Comparison of ENCODE assay signal across 8 mouse cellular contexts in the genomic region with DNA sequence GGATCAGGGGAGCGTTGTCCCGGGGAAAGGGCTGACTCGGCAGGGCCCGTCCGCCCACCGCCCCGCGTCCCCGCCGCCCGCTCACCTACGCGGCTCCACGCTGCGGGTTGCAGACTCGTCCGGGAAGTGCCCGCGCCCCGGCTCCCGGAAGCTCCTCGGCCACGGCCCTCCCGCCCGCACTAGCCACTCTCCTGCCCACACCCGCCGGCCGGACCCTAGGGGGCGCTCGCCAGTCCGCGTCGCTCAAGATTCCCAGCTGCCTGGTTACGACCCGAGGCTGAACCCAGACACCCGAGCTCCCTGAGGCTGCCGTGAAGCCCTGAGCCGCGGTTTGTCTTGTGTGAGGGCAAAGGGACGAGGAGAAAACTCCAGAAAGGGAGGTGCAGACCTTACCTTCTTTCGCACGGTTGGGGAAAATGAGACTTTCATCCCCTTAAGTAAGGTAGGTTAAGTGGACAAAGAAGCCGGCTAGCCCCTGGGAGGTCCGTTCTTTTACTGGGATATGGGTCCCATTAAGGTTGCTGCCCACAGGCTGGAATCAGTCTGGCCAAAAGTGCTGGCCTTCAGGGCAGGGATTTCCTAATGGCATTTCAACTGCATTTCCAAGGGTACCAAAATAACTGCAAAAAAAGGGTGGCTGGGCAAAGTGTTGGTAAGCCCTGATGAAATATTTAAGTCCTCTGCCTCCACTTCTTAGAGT. TPM values are rescaled to one million over a fixed set of nuclear protein-coding genes. Genes with fewer than 3 reads are reported as not detected.
DNase-seq lines count a peak whose midpoint lies in the region; ATAC-seq and TF ChIP-seq lines count a peak whose summit lies in the region.

A gene (plus strand): TSS at position 404 of the 700 bp plus-strand sequence.
A gene (minus strand): TSS at position 520 of the 700 bp plus-strand sequence.

- H3K4me2 ChIP-seq in heart, embryonic 11.5 days = peak within 1 kb of the TSS; percentile 86
- peak within 1 kb of the TSS; percentile 82 for H3K4me2 ChIP-seq in kidney, embryonic 15.5 days

- peak; percentile 82 for ATAC-seq in heart, embryonic 11.5 days (replicated peaks; ENCODE audit: insufficient number of reproducible peaks, low FRiP score, low TSS enrichment)
- ATAC-seq in kidney, embryonic 15.5 days (replicated peaks; ENCODE audit: low FRiP score) = peak; percentile 95

- peak within 1 kb of the TSS; percentile 86 for H3K9ac ChIP-seq in heart, embryonic 11.5 days (ENCODE audit: low read depth, low read length)
- H3K9ac ChIP-seq in kidney, embryonic 15.5 days = peak within 1 kb of the TSS; percentile 70

- H3K27ac ChIP-seq in heart, embryonic 11.5 days (ENCODE audit: low read depth, low read length) = peak within 1 kb of the TSS; percentile 50; the same call in 1 of the 2 replicates
- H3K27ac ChIP-seq in kidney, embryonic 15.5 days = peak within 1 kb of the TSS; percentile 75

- H3K36me3 ChIP-seq in erythroblast, embryonic 14.5 days (ENCODE audit: control insufficient read depth) = peaks cover 15% of the 10 kb centered on the region
- no peaks in the 10 kb centered on the region for H3K36me3 ChIP-seq in heart, embryonic 11.5 days (ENCODE audit: control insufficient read depth, insufficient read depth, low read length)
- peaks cover 9% of the 10 kb centered on the region for H3K36me3 ChIP-seq in kidney, embryonic 15.5 days

- peak; percentile 86 for TF ChIP-seq CTCF in brain, embryonic 14.5 days (IDR thresholded peaks at IDR 0.05; ENCODE audit: borderline replicate concordance, extremely low read depth, insufficient read depth, insufficient read length)

- H3K4me3 ChIP-seq in erythroblast, embryonic 14.5 days (replicated peaks) = peak within 1 kb of the TSS; percentile 80
- peak within 1 kb of the TSS; percentile 68 for H3K4me3 ChIP-seq in heart, embryonic 11.5 days (ENCODE audit: low read depth, low read length)
- H3K4me3 ChIP-seq in kidney, embryonic 15.5 days (replicated peaks) = peak within 1 kb of the TSS; percentile 74

- TF ChIP-seq POLR2A in brain, embryonic 14.5 days (IDR thresholded peaks at IDR 0.05; ENCODE audit: borderline replicate concordance, extremely low read depth, insufficient read depth, insufficient read length, poor library complexity, severe bottlenecking) = peak; percentile 49

- WGBS in heart, embryonic 11.5 days (ENCODE audit: insufficient replicate concordance) = under 1% methylated on average over 42 of the region's 44 CpGs
- under 1% methylated on average over 39 of the region's 44 CpGs for WGBS in kidney, embryonic 15.5 days

- peak; percentile 79 for DNase-seq in CD4-positive helper T cell, adult 2 months (ENCODE audit: low read depth, low spot score)
- DNase-seq in brain, embryonic 14.5 days (ENCODE audit: low read depth) = peak; percentile 89
- DNase-seq in liver = peak; percentile 94
- DNase-seq in monocyte, adult 2 months (ENCODE audit: low read depth in 1 of 2, low spot score in 2 of 2) = peak; percentile 56 to 85
- DNase-seq in spleen, postnatal 14 days (ENCODE audit: low spot score in 2 of 2) = peak; percentile 87 to 94

- peaks cover 55% of the 10 kb centered on the region for H3K4me1 ChIP-seq in erythroblast, embryonic 14.5 days (ENCODE audit: control insufficient read depth)
- H3K4me1 ChIP-seq in heart, embryonic 11.5 days (ENCODE audit: control insufficient read depth, insufficient read depth, low read length) = peaks cover 17% of the 10 kb centered on the region; the same call in 1 of the 2 replicates
- H3K4me1 ChIP-seq in kidney, embryonic 15.5 days = peaks cover 21% of the 10 kb centered on the region

- H3K27me3 ChIP-seq in erythroblast, embryonic 14.5 days (ENCODE audit: control insufficient read depth) = no peaks in the 10 kb centered on the region
- no peaks in the 10 kb centered on the region for H3K27me3 ChIP-seq in heart, embryonic 11.5 days (ENCODE audit: control insufficient read depth, insufficient read depth, low read length)
- H3K27me3 ChIP-seq in kidney, embryonic 15.5 days = no peaks in the 10 kb centered on the region

- no peaks in the 10 kb centered on the region for H3K9me3 ChIP-seq in erythroblast, embryonic 14.5 days (ENCODE audit: control insufficient read depth, low read length)
- H3K9me3 ChIP-seq in heart, embryonic 11.5 days (replicated peaks; ENCODE audit: control insufficient read depth, low read length) = no peaks in the 10 kb centered on the region
- H3K9me3 ChIP-seq in kidney, embryonic 15.5 days (replicated peaks) = no peaks in the 10 kb centered on the region

RNA-seq across cellular contexts. Expression of the first gene that starts in this region (rescaled TPM):
- polyA plus RNA-seq in brain, embryonic 14.5 days (2012; rRNA removed) = 43.2 and 51.3 TPM in 2 replicates
- 0.85 and 0.93 TPM in 2 replicates for polyA plus RNA-seq in erythroblast, embryonic 14.5 days (2012)
- polyA plus RNA-seq in heart, embryonic 11.5 days (2014; fragmentation: Nextera tagmentation; extraction: Ambion mirVana) = 95.7 and 107 TPM in 2 replicates
- 117 and 123 TPM in 2 replicates for polyA plus RNA-seq in kidney, embryonic 15.5 days (2015; fragmentation: Nextera tagmentation; extraction: Ambion mirVana)

RNA-seq across cellular contexts. Expression of the second gene that starts in this region (rescaled TPM):
- 4.5 and 4.9 TPM in 2 replicates for polyA plus RNA-seq in brain, embryonic 14.5 days (2012; rRNA removed)
- polyA plus RNA-seq in erythroblast, embryonic 14.5 days (2012) = 0.07 and 0.10 TPM in 2 replicates
- polyA plus RNA-seq in heart, embryonic 11.5 days (2014; fragmentation: Nextera tagmentation; extraction: Ambion mirVana) = 9.4 and 11.7 TPM in 2 replicates
- polyA plus RNA-seq in kidney, embryonic 15.5 days (2015; fragmentation: Nextera tagmentation; extraction: Ambion mirVana) = 11.9 and 12.1 TPM in 2 replicates

Comparison
In these comparisons a context has a peak if more than half of its experiments do, and no peak if none do; other contexts are left out.
1. Peak in every context shown above with its lines: DNase-seq, ATAC-seq, H3K4me3 ChIP-seq and H3K27ac ChIP-seq.
2. RNA of the first gene that starts in this region (polyA plus RNA-seq): 117 to 123 TPM in kidney, embryonic 15.5 days, 95.7 to 107 TPM in heart, embryonic 11.5 days and 43.2 to 51.3 TPM in brain, embryonic 14.5 days; 0.85 to 0.93 TPM in erythroblast, embryonic 14.5 days; every median in the first group is over 10 times any median in the second.